Mouse (Mus musculus): ENCODE results near the gene Rad51b. TPM values are rescaled to one million over a fixed set of nuclear protein-coding genes. Genes with fewer than 3 reads are reported as not detected.
A peak's percentile ranks its signal among the peaks of the same experiment; 100 is the strongest.

Rad51b gene
- polyA plus RNA-seq, 1 experiment from 2014 or later: 1.4 TPM

- Histone ChIP-seq H3K4me3 (no peak overlapping the region), H3K4me1 (replicated peaks) (peaks cover 20% of the 10 kb centered on the region), H3K27me3 (no peaks in the 10 kb centered on the region), H3K9ac (0 out of 2 replicates have a peak overlapping the region, but pooled peaks have one; percentile 34), H3K4me2 (peak overlapping the region; percentile 30; the same call in 1 of the 2 replicates), H3K9me3 (no peaks in the 10 kb centered on the region), H3K36me3 (no peaks in the 10 kb centered on the region), H3K27ac (replicated peaks) (no peak overlapping the region)
- ATAC-seq (ENCODE audit: low read depth): no peak
- WGBS: 30% methylated on average over 20 of the region's 20 CpGs
Observed at GRCm38 (mm10) chr12:79814312-79815091, 517.4 kb downstream of the Rad51b start.

- Histone ChIP-seq H3K9ac (no peak overlapping the region), H3K4me2 (no peak overlapping the region), H3K27me3 (no peaks in the 10 kb centered on the region), H3K4me1 (replicated peaks) (peaks cover 20% of the 10 kb centered on the region), H3K27ac (replicated peaks) (no peak overlapping the region), H3K9me3 (no peaks in the 10 kb centered on the region), H3K4me3 (no peak overlapping the region), H3K36me3 (no peaks in the 10 kb centered on the region)
- WGBS: 24% methylated on average over 4 of the region's 4 CpGs
- ATAC-seq (ENCODE audit: low read depth): no peak
Observed at GRCm38 (mm10) chr12:79816241-79816640, 519.2 kb downstream of the Rad51b start.

GRCm38 (mm10) chr12:79820228-79820958 lies 523.3 kb downstream of the Rad51b start:
- ATAC-seq (ENCODE audit: low read depth): no peak
- Histone ChIP-seq H3K9ac (no peak overlapping the region), H3K4me2 (no peak overlapping the region), H3K9me3 (no peaks in the 10 kb centered on the region), H3K27ac (replicated peaks) (no peak overlapping the region), H3K4me3 (no peak overlapping the region), H3K4me1 (replicated peaks) (0 out of 2 replicates have a peak, but pooled peaks cover 4% of the 10 kb centered on the region), H3K36me3 (no peaks in the 10 kb centered on the region), H3K27me3 (no peaks in the 10 kb centered on the region)
- whole genome bisulfite sequencing: 62% methylated on average over 8 of the region's 8 CpGs

- no peak overlapping the region for H3K27ac ChIP-seq (replicated peaks)
- H3K9me3 ChIP-seq: no peaks in the 10 kb centered on the region
- H3K27me3 ChIP-seq: no peaks in the 10 kb centered on the region
- WGBS: 68% methylated on average over 5 of the region's 5 CpGs
- H3K36me3 ChIP-seq: no peaks in the 10 kb centered on the region
- H3K4me2 ChIP-seq: no peak overlapping the region
- peaks cover 11% of the 10 kb centered on the region for H3K4me1 ChIP-seq (replicated peaks)
- no peak overlapping the region for H3K9ac ChIP-seq
- ATAC-seq (ENCODE audit: low read depth): peak; percentile 43; the same call in 1 of the 2 replicates
- no peak overlapping the region for H3K4me3 ChIP-seq
Observed at GRCm38 (mm10) chr12:79821901-79822300, 524.8 kb downstream of the Rad51b start.

- Histone ChIP-seq H3K9ac (no peak overlapping the region), H3K36me3 (no peaks in the 10 kb centered on the region), H3K9me3 (no peaks in the 10 kb centered on the region), H3K4me3 (no peak overlapping the region), H3K4me2 (no peak overlapping the region), H3K27ac (replicated peaks) (no peak overlapping the region), H3K27me3 (no peaks in the 10 kb centered on the region), H3K4me1 (replicated peaks) (peaks cover 16% of the 10 kb centered on the region)
- WGBS: 93% methylated on average over 2 of the region's 2 CpGs
- ATAC-seq (ENCODE audit: low read depth): no peak
Observed at GRCm38 (mm10) chr12:79822401-79822800, 525.3 kb downstream of the Rad51b start.

- 16% methylated on average over 7 of the region's 7 CpGs for WGBS
- no peaks in the 10 kb centered on the region for H3K36me3 ChIP-seq
- peak overlapping the region; percentile 46; the same call in 1 of the 2 replicates for H3K27ac ChIP-seq (replicated peaks)
- H3K4me2 ChIP-seq: no peak overlapping the region
- no peak overlapping the region for H3K4me3 ChIP-seq
- H3K9ac ChIP-seq: no peak overlapping the region
- ATAC-seq (ENCODE audit: low read depth): no peak
- no peaks in the 10 kb centered on the region for H3K27me3 ChIP-seq
- H3K4me1 ChIP-seq (replicated peaks): peaks cover 21% of the 10 kb centered on the region
- no peaks in the 10 kb centered on the region for H3K9me3 ChIP-seq
Observed at GRCm38 (mm10) chr12:79825922-79826321, 528.8 kb downstream of the Rad51b start.

- Histone ChIP-seq H3K27ac (replicated peaks) (no peak overlapping the region), H3K4me2 (no peak overlapping the region), H3K9ac (no peak overlapping the region), H3K36me3 (no peaks in the 10 kb centered on the region), H3K27me3 (no peaks in the 10 kb centered on the region), H3K4me1 (replicated peaks) (peaks cover 20% of the 10 kb centered on the region), H3K4me3 (no peak overlapping the region), H3K9me3 (no peaks in the 10 kb centered on the region)
- ATAC-seq (ENCODE audit: low read depth): no peak
- 48% methylated on average over 5 of the region's 5 CpGs for WGBS
Observed at GRCm38 (mm10) chr12:79827233-79827692, 530.2 kb downstream of the Rad51b start.

- H3K9ac ChIP-seq: no peak overlapping the region
Observed at GRCm38 (mm10) chr12:79827735-79828134, 530.7 kb downstream of the Rad51b start.

GRCm38 (mm10) chr12:79830686-79831085 lies 533.6 kb downstream of the Rad51b start:
- Histone ChIP-seq H3K9ac (no peak overlapping the region), H3K27ac (replicated peaks) (no peak overlapping the region), H3K4me2 (no peak overlapping the region), H3K9me3 (no peaks in the 10 kb centered on the region), H3K4me1 (replicated peaks) (peaks cover 20% of the 10 kb centered on the region), H3K4me3 (no peak overlapping the region), H3K27me3 (no peaks in the 10 kb centered on the region), H3K36me3 (no peaks in the 10 kb centered on the region)
- WGBS: 38% methylated on average over 1 of the region's 1 CpGs
- no peak for ATAC-seq (ENCODE audit: low read depth)

More at GRCm38 (mm10) chr12:79827735-79828134, 530.7 kb downstream of the Rad51b start:
- Histone ChIP-seq H3K4me3 (no peak overlapping the region), H3K4me1 (replicated peaks) (peaks cover 20% of the 10 kb centered on the region), H3K9me3 (no peaks in the 10 kb centered on the region), H3K36me3 (no peaks in the 10 kb centered on the region), H3K4me2 (no peak overlapping the region), H3K27ac (replicated peaks) (no peak overlapping the region), H3K27me3 (no peaks in the 10 kb centered on the region)
- WGBS: 72% methylated on average over 4 of the region's 4 CpGs
- no peak for ATAC-seq (ENCODE audit: low read depth)

GRCm38 (mm10) chr12:79832611-79833010 lies 535.5 kb downstream of the Rad51b start:
- Histone ChIP-seq H3K4me3 (no peak overlapping the region), H3K27me3 (no peaks in the 10 kb centered on the region), H3K4me1 (replicated peaks) (peaks cover 8% of the 10 kb centered on the region; the same call in 1 of the 2 replicates), H3K4me2 (no peak overlapping the region), H3K9me3 (no peaks in the 10 kb centered on the region), H3K27ac (replicated peaks) (no peak overlapping the region), H3K36me3 (no peaks in the 10 kb centered on the region), H3K9ac (no peak overlapping the region)
- no peak for ATAC-seq (ENCODE audit: low read depth)
- 89% methylated on average over 6 of the region's 6 CpGs for WGBS

- peaks cover 34% of the 10 kb centered on the region for H3K4me1 ChIP-seq (replicated peaks)
- no peaks in the 10 kb centered on the region for H3K27me3 ChIP-seq
- H3K27ac ChIP-seq (replicated peaks): no peak overlapping the region
- H3K4me2 ChIP-seq: no peak overlapping the region
- H3K9ac ChIP-seq: no peak overlapping the region
- H3K9me3 ChIP-seq: no peaks in the 10 kb centered on the region
- 94% methylated on average over 8 of the region's 8 CpGs for WGBS
- H3K4me3 ChIP-seq: no peak overlapping the region
- H3K36me3 ChIP-seq: no peaks in the 10 kb centered on the region
- ATAC-seq (ENCODE audit: low read depth): no peak
Observed at GRCm38 (mm10) chr12:79835521-79835920, 538.4 kb downstream of the Rad51b start.
